Mouse (Mus musculus) thymus, postnatal 36 days (tissue): ENCODE results near the gene Commd9.

Experiments
- DNase-seq, 2 experiments: peaks; one replicate each; pipeline ENCODE4 v3.0.0; 2022; ENCODE audit warnings: mixed read lengths in 2 of 2

Commd9 gene

DNA sequence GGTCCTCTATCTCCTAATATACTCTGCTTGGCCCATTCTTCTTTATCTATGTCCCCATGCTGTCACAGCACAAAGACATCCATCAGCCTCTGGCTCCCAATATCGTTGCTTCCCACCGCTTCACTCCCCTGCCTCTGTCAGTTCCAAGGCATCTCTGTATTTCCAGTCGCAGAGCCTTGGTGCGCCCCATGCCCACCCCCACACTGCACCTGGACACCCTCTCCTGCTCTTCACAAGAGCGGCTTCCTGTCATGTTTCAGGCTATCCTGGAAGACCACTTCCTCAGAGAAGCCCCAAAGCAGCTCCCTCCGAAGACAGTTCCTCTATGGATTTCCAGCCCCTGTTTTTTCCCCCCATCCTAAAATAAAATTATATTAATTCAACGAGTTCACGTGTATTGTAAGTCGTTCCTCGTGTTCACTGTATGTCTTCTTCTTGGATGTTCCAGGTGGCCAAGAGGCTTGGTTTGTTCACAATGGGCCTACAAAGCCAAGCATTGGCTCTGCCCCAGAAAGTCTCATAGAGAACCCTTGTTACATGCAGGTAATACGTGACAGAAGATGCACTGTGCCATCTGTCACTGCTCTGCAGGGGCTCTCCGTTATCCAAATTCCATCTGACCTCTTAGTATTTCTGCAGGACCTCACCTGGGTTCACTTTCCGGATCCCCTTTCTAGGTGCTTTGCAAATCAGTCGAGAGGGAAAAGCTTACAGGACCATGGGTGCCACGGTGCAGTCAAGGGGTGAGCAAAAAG, 23.5 kb downstream of the Commd9 start:
- DNase-seq: no peak

DNA sequence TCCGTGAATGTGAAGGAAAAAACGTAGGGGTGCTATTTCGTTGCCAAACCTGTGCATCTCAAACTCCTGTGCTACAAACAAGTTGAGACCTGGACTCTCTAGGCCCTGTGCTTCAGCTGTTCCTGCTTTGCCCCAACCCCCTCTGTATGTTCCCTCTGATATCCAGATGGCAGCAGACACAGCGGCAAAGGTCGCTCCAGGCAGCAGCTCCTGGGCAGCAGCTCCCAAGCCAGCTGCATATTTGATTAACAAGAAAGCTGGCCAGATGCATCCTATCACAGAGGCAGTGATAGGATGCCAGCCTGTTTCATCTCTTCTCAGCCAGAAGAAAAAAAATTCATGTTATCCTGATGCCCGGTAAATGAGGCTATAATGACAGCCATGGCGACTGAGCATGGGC, 32.5 kb downstream of the Commd9 start:
- DNase-seq: no peak

DNA sequence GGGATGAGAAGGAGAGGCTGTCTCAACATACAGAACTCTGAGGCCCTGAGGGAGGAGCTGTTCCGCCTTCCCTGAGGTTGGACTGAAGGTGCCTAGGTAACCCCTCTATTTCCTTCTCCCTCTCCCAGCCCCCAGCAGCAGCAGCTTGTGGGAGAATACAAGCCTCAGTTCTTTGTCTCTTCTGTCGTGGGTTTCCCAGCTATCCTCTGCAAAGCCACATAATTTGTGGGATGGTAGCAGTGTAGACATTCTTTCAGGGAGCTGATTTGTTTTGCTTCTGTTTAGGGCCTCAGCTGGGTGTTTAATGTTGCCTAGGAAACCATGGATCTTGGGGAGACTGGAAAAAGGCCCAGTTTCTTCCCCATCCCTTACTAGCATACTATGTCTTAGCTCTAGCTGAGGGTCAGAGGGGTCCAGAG, 34.1 kb downstream of the Commd9 start:
- DNase-seq: no peak

DNA sequence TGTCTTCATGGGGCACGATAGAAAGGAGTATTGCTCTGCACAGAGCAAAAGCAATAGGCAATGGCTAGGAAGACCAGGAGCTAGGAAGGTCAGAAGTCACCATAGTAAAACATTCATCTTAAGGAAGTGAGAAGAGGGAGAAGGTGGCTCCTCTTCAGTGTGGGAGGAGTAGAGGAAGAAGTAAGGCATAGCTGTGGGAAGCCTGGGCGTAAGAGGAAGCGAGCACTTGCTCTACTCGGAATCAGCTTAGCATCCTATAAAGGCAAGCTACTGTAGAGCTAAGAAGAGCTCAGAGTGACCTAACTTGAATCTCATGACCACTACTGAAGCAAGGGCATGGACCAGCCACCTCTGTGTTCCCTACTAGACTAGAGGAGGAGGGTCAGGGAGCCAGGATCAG, 36.3 kb downstream of the Commd9 start:
- DNase-seq: no peak

DNA sequence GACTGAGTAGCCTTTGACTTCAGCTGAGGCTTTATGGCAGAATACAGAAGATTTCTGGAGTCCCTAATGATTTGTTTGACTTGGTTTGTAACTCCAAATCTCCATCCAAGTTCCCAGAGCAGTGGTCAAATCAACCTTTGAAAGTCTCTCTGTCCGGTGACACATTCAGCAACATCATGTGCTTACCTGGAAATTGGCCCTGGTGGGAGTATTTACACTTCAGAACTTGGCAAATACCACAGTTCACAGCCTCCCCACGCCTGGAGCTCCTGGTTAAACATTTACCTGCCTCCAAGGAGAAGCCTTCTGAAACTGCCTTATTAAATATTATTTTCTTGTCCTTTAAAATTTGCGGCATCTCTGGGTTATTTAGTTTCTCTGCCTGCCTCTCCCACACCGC, 37.1 kb downstream of the Commd9 start:
- no peak for DNase-seq

DNA sequence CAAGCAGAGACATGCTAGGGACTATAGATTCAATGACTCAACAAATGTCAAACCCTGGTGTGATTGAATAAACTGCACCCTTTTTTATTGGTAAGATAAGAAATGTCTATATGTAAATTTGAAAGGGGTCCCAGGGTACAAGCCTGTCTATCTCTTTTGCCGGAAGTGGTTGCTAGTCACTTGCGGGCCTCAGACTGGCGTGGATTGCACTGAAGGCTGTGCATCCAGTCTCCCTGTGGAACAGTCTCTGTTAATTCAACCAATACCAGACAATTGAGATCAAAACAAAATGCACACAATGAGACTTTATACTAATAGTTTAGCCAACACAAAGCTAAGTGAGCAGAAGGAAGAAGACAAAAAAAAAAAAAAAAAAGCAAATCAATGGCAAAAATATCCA, 39.1 kb downstream of the Commd9 start:
- no peak for DNase-seq

DNA sequence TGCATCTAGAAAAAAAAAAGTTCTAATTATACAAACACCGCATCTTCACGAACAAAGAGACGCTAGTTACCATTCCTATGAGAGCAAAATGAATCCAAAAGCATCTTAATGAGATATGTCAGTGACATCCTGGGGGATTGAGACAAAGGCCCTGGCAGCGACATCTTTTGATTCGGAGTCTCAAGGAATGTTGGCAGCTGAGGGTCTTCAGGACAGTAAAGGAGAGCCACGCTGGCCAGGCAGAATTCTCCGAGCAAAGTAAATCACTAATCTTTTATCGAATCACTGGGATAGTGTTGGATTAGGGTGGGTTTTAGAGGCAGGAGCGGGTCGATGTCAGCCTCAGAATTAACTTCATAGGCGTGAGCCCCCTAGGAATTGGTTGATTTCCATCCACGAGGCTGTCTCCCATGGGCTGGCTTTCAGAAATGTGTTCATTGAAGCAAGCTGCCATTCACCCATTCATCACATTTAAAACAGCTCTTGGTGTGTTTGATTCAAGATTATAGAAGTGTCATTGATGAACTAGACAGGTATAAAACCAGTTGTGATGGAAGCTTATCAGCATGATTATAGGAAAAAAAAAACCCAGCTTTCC, 39.6 kb downstream of the Commd9 start:
- DNase-seq: no peak

DNA sequence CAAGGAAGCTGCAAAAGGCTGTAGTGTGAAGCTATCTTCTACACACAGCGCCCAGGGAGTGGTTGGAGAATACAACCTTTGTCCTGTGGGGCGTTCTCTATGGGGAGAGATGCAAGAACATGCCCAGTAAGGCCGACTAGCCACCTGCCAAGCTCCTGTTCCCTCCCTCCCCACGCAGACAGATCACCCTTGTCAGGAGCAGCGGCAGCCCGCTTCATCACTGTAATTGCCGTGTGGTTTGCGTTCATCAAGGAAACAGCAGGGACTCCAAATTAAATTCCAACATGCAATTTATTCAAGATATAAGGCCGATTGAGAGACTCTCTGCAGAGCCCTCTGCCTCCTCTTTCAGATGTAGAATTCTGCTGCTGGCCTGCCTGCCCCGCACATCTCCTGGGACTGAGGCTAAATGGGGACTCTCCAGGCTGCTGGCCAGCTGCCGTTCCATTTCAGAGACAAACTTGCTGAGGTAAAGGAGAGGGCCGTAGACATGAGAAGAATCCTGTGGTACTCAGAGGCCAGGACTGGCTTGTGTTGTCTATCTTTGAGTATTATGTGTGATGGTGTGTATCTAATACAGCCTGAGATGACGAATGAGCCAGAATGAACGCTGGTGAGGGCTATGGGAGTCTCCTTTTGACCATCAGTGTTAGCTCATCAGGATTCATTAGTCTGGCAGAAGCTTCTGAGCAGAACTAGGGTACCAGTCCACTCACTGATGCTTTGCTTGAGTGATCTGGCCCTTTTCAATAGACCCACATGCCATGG, 46.3 kb downstream of the Commd9 start:
- DNase-seq: no peak

DNA sequence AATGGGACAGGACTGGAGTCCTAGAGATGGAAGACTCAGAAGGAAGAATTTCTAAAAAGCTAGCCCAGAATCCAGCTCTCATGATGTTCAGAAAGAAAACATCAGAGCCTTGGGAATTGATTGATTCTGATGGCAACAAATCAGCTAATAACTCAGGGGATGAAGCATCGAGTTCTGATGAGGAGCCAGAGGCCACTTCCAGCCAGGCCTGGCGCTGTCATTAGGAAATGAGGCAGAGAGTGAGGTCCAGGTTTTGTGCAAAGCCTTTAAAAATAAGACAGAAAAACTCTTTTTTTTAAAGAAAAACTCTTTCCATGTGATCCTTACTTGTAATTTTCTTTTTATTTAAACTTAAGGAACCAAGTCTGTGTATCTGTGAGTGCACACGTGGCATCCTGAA, 47.3 kb downstream of the Commd9 start:
- no peak for DNase-seq

DNA sequence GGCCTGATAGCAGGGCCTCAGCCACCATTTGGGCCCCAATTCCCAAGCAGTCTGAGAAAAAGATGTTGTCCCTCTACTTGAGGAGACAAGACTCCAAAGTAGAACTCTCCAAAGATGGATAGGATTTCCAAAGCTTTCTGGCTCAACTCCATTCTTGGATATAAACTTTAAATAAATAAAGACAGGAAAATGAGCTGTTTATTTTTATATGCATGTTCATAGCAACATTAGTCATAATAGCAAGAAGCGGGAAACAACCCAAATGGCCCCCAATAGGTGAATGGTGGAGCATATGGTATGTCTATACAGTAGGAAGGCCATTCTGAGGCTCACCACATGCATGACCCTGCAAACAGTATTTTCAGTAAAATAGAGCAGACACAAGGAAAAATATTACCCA, 49.0 kb downstream of the Commd9 start:
- no peak for DNase-seq

DNA sequence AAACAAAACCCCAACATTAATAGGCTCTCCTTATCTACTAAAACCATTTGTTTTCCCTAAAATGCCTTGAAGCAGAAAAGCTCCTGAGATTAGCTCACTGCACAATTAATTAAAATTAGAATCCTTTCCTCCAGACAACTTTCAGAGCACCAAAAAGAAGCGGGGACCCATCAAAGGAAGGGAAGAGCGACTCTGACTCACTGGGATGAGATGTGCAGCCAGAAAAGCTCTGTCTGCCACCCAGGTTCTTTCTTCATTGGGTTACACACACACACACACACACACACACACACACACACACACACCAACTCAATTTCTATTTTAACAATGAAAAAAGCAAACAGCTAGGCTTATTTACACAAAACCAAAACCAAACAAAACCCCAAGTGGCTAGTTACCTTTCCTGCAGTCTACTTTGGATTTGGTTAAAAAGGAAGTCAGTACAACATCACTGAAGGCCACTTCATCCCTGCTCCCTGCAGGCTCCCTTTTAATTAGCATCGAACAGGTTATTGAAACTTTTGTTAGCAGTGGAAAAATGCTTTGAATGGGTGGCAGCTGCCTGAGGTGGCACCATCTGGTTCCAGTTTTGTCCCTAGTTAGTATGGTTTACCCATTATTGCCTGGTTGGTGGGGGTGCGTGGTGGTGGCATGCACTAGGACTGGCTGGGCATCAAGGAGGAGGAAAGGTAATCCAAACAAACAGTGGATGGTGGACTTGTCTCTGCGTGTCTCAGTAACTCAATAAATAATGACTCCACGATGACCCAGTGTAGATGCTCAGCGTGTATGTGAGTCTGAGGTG, 64.9 kb downstream of the Commd9 start:
- no peak for DNase-seq
